Comparison of ENCODE assay signal across 27 mouse cellular contexts in the genomic region with DNA sequence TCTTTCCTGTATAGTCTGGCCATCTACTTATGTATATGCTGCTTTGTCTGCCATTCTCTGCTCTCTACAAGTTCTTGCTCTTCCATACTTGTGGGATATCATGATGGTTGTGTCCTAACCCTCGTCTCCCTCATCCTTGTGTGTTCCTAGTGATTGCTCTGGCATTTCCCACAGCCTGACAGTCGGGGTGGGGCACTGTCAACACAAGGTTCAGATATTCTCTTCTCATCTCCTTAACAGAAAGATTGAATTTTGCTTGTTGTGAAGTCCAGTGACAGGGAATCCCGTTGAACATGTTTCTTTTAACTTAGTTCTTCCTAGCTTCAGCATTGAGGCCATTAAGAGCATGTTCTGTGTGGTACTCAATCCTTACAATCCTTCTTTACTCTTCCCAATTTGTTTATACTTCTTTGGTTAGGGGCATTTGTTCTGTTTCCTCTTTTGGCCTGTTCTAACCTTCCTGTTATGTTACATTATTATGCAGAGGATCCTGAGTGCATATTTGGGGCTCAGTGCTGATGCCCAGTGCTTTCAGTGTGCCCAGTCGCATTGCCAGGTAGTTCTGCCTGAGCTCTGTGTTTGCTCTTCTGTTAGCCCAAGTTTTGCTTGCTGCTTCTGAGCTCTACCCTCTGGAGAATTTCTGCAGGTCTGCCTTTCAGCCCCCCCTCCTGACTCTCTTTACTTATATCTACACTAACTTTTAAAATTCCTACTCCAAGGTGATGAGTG. TPM values are rescaled to one million over a fixed set of nuclear protein-coding genes. Genes with fewer than 3 reads are reported as not detected.
"Had no signal": no experiment of that assay in that cellular context is flagged by ENCODE, and none has a peak within 500 bp of the region (broad histone marks: within the 10 kb centered on the region; RNA-seq: fewer than 3 reads in every experiment).

No protein-coding gene starts in this region.

- H3K27me3 ChIP-seq: midbrain, embryonic 12.5 days; neural tube, embryonic 13.5 days; neural tube, embryonic 15.5 days had no signal

- H3K4me1 ChIP-seq: midbrain, embryonic 10.5 days; midbrain, embryonic 12.5 days; neural tube, embryonic 13.5 days; neural tube, embryonic 15.5 days had no signal

- H3K27ac ChIP-seq: macrophage; midbrain, embryonic 10.5 days; midbrain, embryonic 12.5 days; neural tube, embryonic 13.5 days; neural tube, embryonic 15.5 days had no signal

- ATAC-seq: midbrain, embryonic 16.5 days had no signal

- DNase-seq: lung, adult 18-20 months; lung, embryonic 14.5 days; lung, postnatal 10 days; midbrain, embryonic 14.5 days; retina, postnatal 1 day; right cerebral cortex, adult 18-20 months; right cerebral cortex, postnatal 25 days; right cerebral cortex, postnatal 4 days; thymus, adult 18-20 months; thymus, postnatal 14 days; thymus, postnatal 36 days had no signal

- H3K36me3 ChIP-seq: midbrain, embryonic 10.5 days; midbrain, embryonic 12.5 days; neural tube, embryonic 13.5 days; neural tube, embryonic 15.5 days had no signal

- H3K4me3 ChIP-seq: midbrain, embryonic 10.5 days; midbrain, embryonic 12.5 days; myocyte; neural tube, embryonic 13.5 days; neural tube, embryonic 15.5 days had no signal

RNA-seq across cellular contexts. Expression of a gene that starts 6.5 kb away (rescaled TPM):
- total RNA-seq: megakaryocyte progenitor cell, adult 5-6 weeks; megakaryocyte-erythroid progenitor cell, adult 5-6 weeks had no signal
- polyA plus RNA-seq: liver, embryonic 16.5 days; lung, embryonic 14.5 days; lung, embryonic 16.5 days; macrophage; midbrain, embryonic 10.5 days; midbrain, embryonic 12.5 days; midbrain, embryonic 14.5 days; midbrain, embryonic 16.5 days; myocyte; neural tube, embryonic 11.5 days; neural tube, embryonic 13.5 days; neural tube, embryonic 15.5 days; small intestine, adult 2 months; stomach, embryonic 14.5 days; stomach, embryonic 16.5 days; thymus, postnatal 0 days had no signal
